Mouse (Mus musculus) naive thymus-derived CD4-positive, alpha-beta T cell, adult 2 months (primary cell): ENCODE measurements around the gene Znhit3.

Source experiments
- DNase-seq: peaks from one replicate; pipeline ENCODE4 v3.0.0-alpha.2; 2011; ENCODE audit warnings: low read depth

The Znhit3 gene

GRCm38 (mm10) chr11:84873042-84873833, 42.9 kb downstream of the Znhit3 start:
- DNase-seq, result no peak

- no peak for DNase-seq
Observed at GRCm38 (mm10) chr11:84871548-84872069, 44.6 kb downstream of the Znhit3 start.

GRCm38 (mm10) chr11:84871046-84871445, 45.1 kb downstream of the Znhit3 start:
- DNase-seq, result no peak

- peak; percentile 95 for DNase-seq
Observed at GRCm38 (mm10) chr11:84870337-84871043, 45.7 kb downstream of the Znhit3 start, which contains the start of gene Ggnbp2. TSS of gene Ggnbp2 (minus strand) at chr11:84870817.

- peak; percentile 96 for DNase-seq
Observed at GRCm38 (mm10) chr11:84869537-84870232, 46.5 kb downstream of the Znhit3 start.

GRCm38 (mm10) chr11:84868786-84869259, 47.3 kb downstream of the Znhit3 start:
- peak; percentile 58 for DNase-seq

GRCm38 (mm10) chr11:84867586-84867985, 48.6 kb downstream of the Znhit3 start:
- no peak for DNase-seq

GRCm38 (mm10) chr11:84865268-84865667, 50.9 kb downstream of the Znhit3 start:
- DNase-seq, result no peak
